ENCODE assay signal across 9 mouse cellular contexts in the genomic region with DNA sequence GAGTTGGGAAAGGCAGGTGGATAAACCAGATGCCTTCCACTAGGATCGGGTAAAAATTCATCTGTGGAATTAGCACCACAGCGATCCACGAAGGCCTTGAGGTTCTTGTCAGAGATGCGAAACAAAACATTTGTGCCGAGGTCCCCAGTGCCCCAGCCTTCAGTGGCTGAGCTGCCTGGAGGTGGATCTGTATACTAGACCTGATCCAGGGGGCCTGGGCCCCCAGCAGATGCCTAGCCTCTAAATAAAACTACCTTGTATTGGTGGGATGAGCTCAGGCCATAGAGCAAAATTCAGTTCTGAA.
DNase-seq lines count a peak whose midpoint lies in the region; ATAC-seq and TF ChIP-seq lines count a peak whose summit lies in the region.
"Had no signal": no experiment of that assay in that cellular context is flagged by ENCODE, and none has a peak within 500 bp of the region (broad histone marks: within the 10 kb centered on the region; RNA-seq: fewer than 3 reads in every experiment).

No protein-coding gene starts in this region.

- H3K4me2 ChIP-seq in heart, embryonic 15.5 days = peak overlapping the region; percentile 55; the same call in 1 of the 2 replicates
- H3K4me2 ChIP-seq in embryonic facial prominence, embryonic 14.5 days (ENCODE audit: low read depth, low read length) = peak overlapping the region; percentile 96
- peak overlapping the region; percentile 96 for H3K4me2 ChIP-seq in hindbrain, embryonic 15.5 days
- H3K4me2 ChIP-seq in midbrain, postnatal 0 days (ENCODE audit: low read depth, low read length, poor library complexity, severe bottlenecking) = peak overlapping the region; percentile 99

- H3K4me1 ChIP-seq in heart, embryonic 15.5 days (replicated peaks) = peaks cover 81% of the 10 kb centered on the region
- peaks cover 71% of the 10 kb centered on the region for H3K4me1 ChIP-seq in embryonic facial prominence, embryonic 14.5 days (ENCODE audit: control insufficient read depth, insufficient read depth, low read length)
- H3K4me1 ChIP-seq in hindbrain, embryonic 15.5 days (replicated peaks) = peaks cover 62% of the 10 kb centered on the region
- peaks cover 3% of the 10 kb centered on the region; the same call in 1 of the 2 replicates for H3K4me1 ChIP-seq in midbrain, postnatal 0 days (ENCODE audit: insufficient read depth, low read length)

- no peak for DNase-seq in heart, postnatal 4 days
- no peak for DNase-seq in embryonic facial prominence, embryonic 14.5 days (ENCODE audit: low spot score)
- DNase-seq in midbrain, postnatal 0 days (ENCODE audit: low spot score) = no peak
- no peak for DNase-seq in cerebellum, adult 11-12 months
- DNase-seq in layer of hippocampus, adult 9-11 months = no peak
- DNase-seq: cerebellum, postnatal 10 days had no signal

- H3K9ac ChIP-seq in heart, embryonic 15.5 days = no peak overlapping the region
- H3K9ac ChIP-seq in embryonic facial prominence, embryonic 14.5 days (ENCODE audit: low read depth, low read length) = peak overlapping the region; percentile 95; the same call in 1 of the 2 replicates
- H3K9ac ChIP-seq in hindbrain, embryonic 15.5 days = peak overlapping the region; percentile 42; the same call in 1 of the 2 replicates
- peak overlapping the region; percentile 94 for H3K9ac ChIP-seq in midbrain, postnatal 0 days (replicated peaks; ENCODE audit: low read length, poor library complexity, severe bottlenecking)

- H3K36me3 ChIP-seq in heart, embryonic 15.5 days = no peaks in the 10 kb centered on the region
- H3K36me3 ChIP-seq in embryonic facial prominence, embryonic 14.5 days (ENCODE audit: control insufficient read depth, insufficient read depth, low read length) = no peaks in the 10 kb centered on the region
- no peaks in the 10 kb centered on the region for H3K36me3 ChIP-seq in hindbrain, embryonic 15.5 days
- H3K36me3 ChIP-seq in midbrain, postnatal 0 days (ENCODE audit: insufficient read depth, low read length) = no peaks in the 10 kb centered on the region

- no peaks in the 10 kb centered on the region for H3K9me3 ChIP-seq in heart, embryonic 15.5 days (replicated peaks)
- H3K9me3 ChIP-seq in embryonic facial prominence, embryonic 14.5 days (ENCODE audit: control insufficient read depth, low read length) = no peaks in the 10 kb centered on the region
- H3K9me3 ChIP-seq in hindbrain, embryonic 15.5 days = no peaks in the 10 kb centered on the region
- H3K9me3 ChIP-seq in midbrain, postnatal 0 days (ENCODE audit: low read length) = no peaks in the 10 kb centered on the region

- H3K4me3 ChIP-seq in heart, embryonic 15.5 days = no peak overlapping the region
- H3K4me3 ChIP-seq in embryonic facial prominence, embryonic 14.5 days (ENCODE audit: low read depth, low read length) = no peak overlapping the region
- no peak overlapping the region for H3K4me3 ChIP-seq in hindbrain, embryonic 15.5 days
- no peak overlapping the region for H3K4me3 ChIP-seq in midbrain, postnatal 0 days (ENCODE audit: low read depth, low read length)

- ATAC-seq in heart, embryonic 15.5 days (replicated peaks; ENCODE audit: insufficient number of reproducible peaks, insufficient read depth, low FRiP score, low read depth) = no peak
- ATAC-seq in embryonic facial prominence, embryonic 14.5 days (ENCODE audit: low read depth) = no peak
- no peak for ATAC-seq in hindbrain, embryonic 15.5 days (ENCODE audit: low FRiP score, low read depth)
- ATAC-seq in midbrain, postnatal 0 days (ENCODE audit: low FRiP score) = no peak
- no peak for ATAC-seq in inflammation-experienced regulatory T-cells, adult 6 months

- TF ChIP-seq CTCF in midbrain, postnatal 0 days (IDR thresholded peaks at IDR 0.05) = no peak

- WGBS in heart, embryonic 15.5 days = 46% methylated on average over 5 of the region's 5 CpGs
- 25% methylated on average over 5 of the region's 5 CpGs for WGBS in embryonic facial prominence, embryonic 14.5 days
- 34% methylated on average over 5 of the region's 5 CpGs for WGBS in hindbrain, embryonic 15.5 days
- WGBS in midbrain, postnatal 0 days = 25% methylated on average over 5 of the region's 5 CpGs

- H3K27me3 ChIP-seq in heart, embryonic 15.5 days = no peaks in the 10 kb centered on the region
- no peaks in the 10 kb centered on the region for H3K27me3 ChIP-seq in embryonic facial prominence, embryonic 14.5 days (replicated peaks; ENCODE audit: control insufficient read depth, insufficient read depth, low read length)
- H3K27me3 ChIP-seq in hindbrain, embryonic 15.5 days = peaks cover 3% of the 10 kb centered on the region; the same call in 1 of the 2 replicates
- no peaks in the 10 kb centered on the region for H3K27me3 ChIP-seq in midbrain, postnatal 0 days (ENCODE audit: insufficient read depth, low read length)

- H3K27ac ChIP-seq in heart, embryonic 15.5 days = peak overlapping the region; percentile 86
- peak overlapping the region; percentile 90 for H3K27ac ChIP-seq in embryonic facial prominence, embryonic 14.5 days (replicated peaks; ENCODE audit: low read depth, low read length)
- peak overlapping the region; percentile 93 for H3K27ac ChIP-seq in hindbrain, embryonic 15.5 days (replicated peaks)
- H3K27ac ChIP-seq in midbrain, postnatal 0 days (ENCODE audit: low read depth, low read length) = peak overlapping the region; percentile 100
